Mouse (Mus musculus) cerebellum, postnatal 14 days (tissue): ENCODE results near the gene Enox1.
A peak's percentile ranks its signal among the peaks of the same experiment; 100 is the strongest.

Experiments used
- DNase-seq, 2 experiments: peaks; one replicate each; pipeline ENCODE4 v3.0.0; 2021; ENCODE audit warnings: mixed read lengths in 2 of 2

Enox1 gene

GRCm38 (mm10) chr14:77375618-77376017 lies 219.1 kb downstream of the Enox1 start:
- DNase-seq, result peak in 1 of 2 experiments; percentile 29

DNA sequence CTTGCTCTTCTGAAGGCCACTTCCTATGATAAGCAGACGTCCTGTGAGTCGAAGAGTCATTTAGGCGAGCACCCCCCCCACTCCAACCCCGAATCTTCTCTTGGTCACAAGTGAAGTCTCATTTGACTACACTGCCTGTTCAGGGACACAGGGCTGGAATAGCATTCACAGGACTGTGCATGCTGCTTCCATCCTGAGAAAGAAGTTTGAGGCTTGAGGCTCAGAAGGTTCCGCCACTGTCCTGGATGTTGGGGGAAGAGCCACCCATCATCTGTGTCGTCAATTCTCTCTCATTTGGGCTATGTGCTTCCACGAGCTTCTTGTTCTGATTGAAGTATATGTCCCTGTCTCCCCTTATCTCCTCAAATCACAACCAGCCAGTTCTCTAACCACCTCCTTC lies 220.2 kb downstream of the Enox1 start:
- no peak for DNase-seq

GRCm38 (mm10) chr14:77377439-77377838 lies 220.9 kb downstream of the Enox1 start:
- DNase-seq, result no peak

- DNase-seq, result no peak
These were observed 221.3 kb downstream of the Enox1 start for GRCm38 (mm10) chr14:77377873-77378272.

- no peak for DNase-seq
These were observed 225.0 kb downstream of the Enox1 start for GRCm38 (mm10) chr14:77381532-77381931.

DNA sequence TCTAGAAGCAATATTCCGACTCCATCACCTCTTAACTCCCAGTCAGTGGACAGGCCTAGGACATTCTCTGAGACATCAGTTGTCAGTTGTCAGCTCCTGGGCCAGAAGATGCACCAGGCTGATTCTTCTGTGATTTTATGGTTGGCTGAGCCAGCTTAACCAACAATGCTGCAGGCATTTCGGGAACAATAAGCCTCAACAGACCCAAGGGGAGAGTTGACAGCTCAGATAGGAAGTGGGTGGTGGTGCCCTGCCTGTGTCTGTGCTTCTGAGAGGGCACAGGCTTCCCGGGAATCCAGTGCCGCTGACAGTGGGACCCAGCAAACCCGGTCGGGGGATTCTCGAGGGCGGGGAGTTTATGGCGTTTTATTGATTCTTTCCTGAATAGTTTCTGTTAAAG lies 229.1 kb downstream of the Enox1 start:
- DNase-seq, result no peak

- DNase-seq, result peak in 1 of 2 experiments; percentile 48
These were observed 231.3 kb downstream of the Enox1 start for GRCm38 (mm10) chr14:77387877-77388276.

GRCm38 (mm10) chr14:77389276-77389675 lies 232.7 kb downstream of the Enox1 start:
- DNase-seq, result no peak

DNA sequence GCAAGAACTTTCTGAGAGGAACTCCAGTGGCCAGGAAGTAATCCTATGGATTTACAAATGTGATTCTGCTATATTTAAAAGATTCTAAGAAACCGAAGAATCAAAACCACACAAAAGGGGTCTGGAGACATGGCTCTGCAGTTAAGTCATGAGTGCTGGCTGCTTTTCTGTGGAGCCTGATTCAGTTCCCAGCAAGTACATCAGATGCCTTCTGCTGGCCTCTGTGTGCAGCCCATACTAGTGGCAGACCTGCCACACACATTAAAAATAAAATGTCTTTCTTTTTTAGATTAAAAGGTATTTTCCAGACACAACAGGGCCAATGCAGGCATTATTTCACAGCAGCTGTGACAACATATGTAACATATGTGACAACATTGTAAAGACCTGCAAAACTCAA lies 235.9 kb downstream of the Enox1 start:
- peak; percentile 30 to 56 for DNase-seq

- DNase-seq, result no peak
These were observed 249.9 kb downstream of the Enox1 start for GRCm38 (mm10) chr14:77406241-77407114.

- no peak for DNase-seq
These were observed 252.8 kb downstream of the Enox1 start for GRCm38 (mm10) chr14:77409271-77409940.

- no peak for DNase-seq
These were observed 253.8 kb downstream of the Enox1 start for GRCm38 (mm10) chr14:77410354-77410753.

GRCm38 (mm10) chr14:77413106-77413505 lies 256.5 kb downstream of the Enox1 start:
- no peak for DNase-seq

- no peak for DNase-seq
These were observed 259.8 kb downstream of the Enox1 start for GRCm38 (mm10) chr14:77416358-77416757.

DNA sequence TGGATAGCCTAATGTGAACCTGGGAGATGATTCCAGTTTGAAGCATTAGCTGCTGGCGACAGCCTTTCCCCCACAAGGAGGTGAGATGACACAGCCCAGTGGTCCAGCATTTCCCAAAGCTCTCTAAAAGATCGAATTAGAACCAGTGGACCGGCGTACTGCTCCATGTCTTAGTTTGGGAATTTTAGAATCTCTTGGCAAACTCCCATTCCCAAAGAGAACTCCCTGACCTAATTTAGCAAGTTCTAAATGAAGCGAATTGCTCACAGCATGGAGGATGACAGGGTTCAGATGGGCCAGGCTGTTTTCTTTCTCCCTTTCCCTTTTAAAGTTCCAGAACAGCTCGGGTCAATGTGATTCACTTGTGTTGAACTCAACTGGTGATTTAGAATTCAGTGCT lies 264.5 kb downstream of the Enox1 start:
- DNase-seq, result no peak

DNA sequence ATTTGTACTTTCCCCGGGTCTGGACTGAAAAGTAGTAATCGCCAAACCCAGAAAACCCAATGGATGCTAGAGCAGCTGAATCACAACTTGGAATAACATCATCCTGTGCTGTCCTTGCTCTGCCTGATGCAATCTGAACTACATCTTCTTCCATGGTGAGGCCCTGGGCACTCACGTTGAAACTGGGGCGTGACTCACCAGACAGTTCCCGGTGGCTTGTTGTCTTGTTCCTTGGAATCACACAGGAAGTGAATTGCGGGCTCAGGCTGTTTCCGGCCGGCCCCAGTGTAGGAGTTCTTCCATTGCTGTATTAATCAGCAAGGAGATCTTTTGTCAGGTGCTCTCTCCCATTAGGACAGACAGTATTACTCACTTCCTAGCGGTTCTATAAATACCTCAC lies 266.6 kb downstream of the Enox1 start:
- no peak for DNase-seq

DNA sequence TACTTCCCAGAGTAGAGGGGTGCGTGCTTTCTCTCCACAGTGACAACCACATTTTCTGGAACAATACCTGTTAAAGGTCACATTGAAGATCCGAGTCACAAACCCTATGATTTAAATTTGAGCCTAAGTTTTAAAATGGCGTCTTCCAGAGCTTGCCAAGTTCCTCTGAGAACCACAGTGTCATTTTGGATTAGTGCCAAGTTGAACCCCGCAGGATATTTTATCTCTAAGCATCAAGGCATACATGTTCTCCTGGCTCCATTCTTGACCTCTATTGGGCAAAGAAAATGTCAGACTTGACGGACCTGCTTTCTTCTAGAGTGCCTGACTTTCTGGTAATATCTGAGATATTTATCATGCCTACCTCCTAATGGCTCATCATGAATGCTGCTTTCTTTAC lies 282.9 kb downstream of the Enox1 start:
- peak; percentile 29 to 53 for DNase-seq

GRCm38 (mm10) chr14:77440805-77441204 lies 284.2 kb downstream of the Enox1 start:
- DNase-seq, result peak; percentile 27 to 58

DNA sequence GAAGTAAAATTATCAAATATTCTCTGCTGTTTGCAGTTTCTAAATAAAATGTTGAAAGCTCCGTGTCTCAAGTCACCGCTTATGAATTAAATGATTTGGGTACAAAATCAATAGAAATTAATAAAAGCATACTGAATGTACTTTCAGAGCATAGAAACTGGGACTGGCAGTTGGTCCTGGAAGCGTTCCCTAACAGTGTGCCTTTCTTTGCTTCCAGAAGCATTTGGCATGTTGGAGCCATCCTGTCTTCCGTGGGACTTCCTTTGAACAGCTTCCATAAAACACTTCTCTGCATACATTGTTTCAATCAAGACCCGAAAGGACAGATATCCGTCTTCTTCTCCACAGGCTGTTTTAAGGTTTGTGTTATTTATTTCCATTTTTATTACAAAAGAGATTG lies 285.0 kb downstream of the Enox1 start:
- peak; percentile 36 to 63 for DNase-seq

- no peak for DNase-seq
These were observed 291.4 kb downstream of the Enox1 start for GRCm38 (mm10) chr14:77448001-77448400.

DNA sequence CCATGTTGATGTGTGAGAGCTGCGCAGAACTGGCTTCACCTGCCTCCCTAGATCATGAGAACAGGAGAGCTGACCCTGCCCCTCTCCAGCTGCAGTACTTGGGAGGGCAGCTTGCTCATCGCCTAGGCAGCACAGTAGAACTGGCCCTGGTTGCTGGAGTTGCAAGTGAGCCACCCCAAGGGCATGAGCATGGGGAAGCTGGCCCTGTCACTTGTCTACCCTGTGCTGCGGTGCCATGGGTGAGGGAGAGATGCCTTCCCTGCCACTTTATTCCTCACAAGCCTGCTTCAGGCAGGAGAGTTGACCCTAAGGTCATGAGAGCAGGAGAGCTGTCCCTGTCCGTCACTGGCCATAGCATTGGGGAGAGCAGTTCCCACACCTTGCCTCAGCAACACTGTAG lies 295.4 kb downstream of the Enox1 start:
- DNase-seq, result no peak

GRCm38 (mm10) chr14:77456066-77456465 lies 299.5 kb downstream of the Enox1 start:
- peak in 1 of 2 experiments; percentile 34 for DNase-seq

DNA sequence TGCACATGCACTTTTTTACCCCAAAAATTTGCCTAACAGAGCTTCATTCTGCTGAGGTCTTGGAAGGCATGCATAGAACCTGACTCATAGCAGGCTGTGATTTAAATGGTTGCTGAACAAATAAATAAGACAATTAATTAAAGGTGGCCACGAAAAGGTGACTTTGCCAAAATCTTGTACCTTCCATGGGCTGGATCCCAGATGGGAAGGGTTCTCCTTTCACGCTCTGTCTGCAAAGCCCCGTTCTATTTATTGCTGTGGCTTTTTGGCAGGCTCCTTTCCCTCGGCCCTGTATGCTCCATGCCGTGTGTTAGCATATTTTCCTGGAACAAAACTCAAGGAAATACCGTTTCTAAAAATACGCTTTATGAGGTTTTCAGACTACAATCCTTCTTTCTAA lies 300.3 kb downstream of the Enox1 start:
- peak; percentile 60 to 72 for DNase-seq

DNA sequence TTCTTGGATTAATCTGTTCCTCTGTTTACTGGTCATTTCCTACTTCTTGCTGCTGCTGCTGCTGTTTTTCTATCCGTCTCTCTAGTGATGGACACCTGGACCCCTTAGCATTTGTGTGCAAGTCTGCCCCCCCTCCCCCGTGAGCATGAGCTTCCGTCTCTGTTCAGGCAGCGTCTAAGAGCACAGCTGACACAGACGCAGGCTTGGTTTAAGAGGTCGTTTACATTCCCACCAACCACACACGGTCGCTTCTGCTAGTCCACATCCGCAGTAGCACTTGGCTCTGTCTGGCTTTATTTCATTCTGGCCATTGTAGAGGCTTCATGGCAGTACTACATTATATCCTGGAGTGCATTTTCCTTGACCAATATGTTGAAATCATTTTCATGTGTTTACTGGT lies 301.7 kb downstream of the Enox1 start:
- DNase-seq, result no peak
